Mouse (Mus musculus): Measurements from ENCODE around the gene Exoc7.

GRCm38 (mm10) chr11:116255982-116256675, 50.9 kb downstream of the Exoc7 start:
- TF ChIP-seq CTCF (conservative IDR thresholded peaks at IDR 0.05; ENCODE audit: low read length), result no peak
- TF ChIP-seq NANOG (IDR thresholded peaks at IDR 0.05; ENCODE audit: borderline replicate concordance, low read length), result no peak

All from E14TG2a.4 (cell line).